Mouse (Mus musculus) MEL (cell line): ENCODE data around the gene Pde11a. TPM values are rescaled to one million over a fixed set of nuclear protein-coding genes. Genes with fewer than 3 reads are reported as not detected.

ENCODE experiments used
- DNase-seq: peaks from one replicate; pipeline ENCODE4 v3.0.0; 2011; ENCODE audit warnings: low read depth, low spot score
- H3K27ac ChIP-seq: 2 replicates; pipeline ENCODE4 v1.5.1; 2012; ENCODE audit warnings: low read depth, mild to moderate bottlenecking, control low read depth, low read length, moderate library complexity; ENCODE audit not compliant: control insufficient read depth
- H3K27me3 ChIP-seq, 2 experiments: fragments of 150-350 bp in 1 of 2; sonication (generic) in 1 of 2; 2 replicates each; pipeline ENCODE4 v1.6.1; 2012; ENCODE audit warnings: low read length in 2 of 2, mild to moderate bottlenecking in 2 of 2, improper control_type of control experiment in 1 of 2, moderate library complexity in 1 of 2; ENCODE audit not compliant: insufficient read depth in 2 of 2, control insufficient read depth in 1 of 2
- H3K36me3 ChIP-seq, 2 experiments: 2 replicates each; pipeline ENCODE4 v1.6.1; 2012 to 2014; ENCODE audit warnings: low read length in 2 of 2, improper control_type of control experiment in 1 of 2, inconsistent platforms in 1 of 2, mild to moderate bottlenecking in 1 of 2; ENCODE audit not compliant: insufficient read depth in 2 of 2, control insufficient read depth in 1 of 2
- H3K4me1 ChIP-seq, 2 experiments: fragments of 150-350 bp in 1 of 2; sonication (generic) in 1 of 2; 2 replicates each; pipeline ENCODE4 v1.6.1; 2012; ENCODE audit warnings: low read length in 2 of 2, improper control_type of control experiment in 1 of 2, mild to moderate bottlenecking in 1 of 2; ENCODE audit not compliant: insufficient read depth in 2 of 2, control insufficient read depth in 1 of 2
- H3K4me3 ChIP-seq, 2 experiments: fragments of 150-350 bp in 1 of 2; sonication (generic) in 1 of 2; 2 replicates each; pipeline ENCODE4 v1.5.1; 2012; ENCODE audit warnings: low read depth in 2 of 2, low read length in 2 of 2, mild to moderate bottlenecking in 2 of 2, moderate library complexity in 2 of 2, control low read depth in 1 of 2, improper control_type of control experiment in 1 of 2; ENCODE audit not compliant: control insufficient read depth in 1 of 2, insufficient read depth in 1 of 2
- H3K79me2 ChIP-seq: 2 replicates; pipeline ENCODE4 v1.6.1; 2012; ENCODE audit warnings: mild to moderate bottlenecking, low read length, moderate library complexity; ENCODE audit not compliant: control insufficient read depth, poor library complexity, insufficient read depth
- H3K9ac ChIP-seq: 2 replicates; pipeline ENCODE4 v1.6.1; 2012; ENCODE audit warnings: low read depth, mild to moderate bottlenecking, control low read depth, low read length, moderate library complexity; ENCODE audit not compliant: control insufficient read depth, poor library complexity, severe bottlenecking
- H3K9me3 ChIP-seq: fragments of 150-350 bp; sonication (generic); replicated peaks from 2 replicates; pipeline ENCODE4 v1.6.1; 2012; ENCODE audit warnings: mild to moderate bottlenecking, low read length, improper control_type of control experiment, moderate library complexity; ENCODE audit not compliant: insufficient read depth
- CHD1 ChIP-seq: IDR thresholded peaks from 2 replicates; pipeline ENCODE4 v1.6.1; 2012; ENCODE audit warnings: low read depth, mild to moderate bottlenecking, inconsistent platforms, low read length, improper control_type of control experiment
- CHD2 ChIP-seq: IDR thresholded peaks from 2 replicates; pipeline ENCODE4 v1.6.1; 2011; ENCODE audit warnings: low read length, improper control_type of control experiment
- ELF1 ChIP-seq: IDR thresholded peaks from 2 replicates; pipeline ENCODE4 v1.6.1; 2014; ENCODE audit warnings: low read depth, mild to moderate bottlenecking, inconsistent platforms, low read length, improper control_type of control experiment, moderate library complexity
- GATA1 ChIP-seq: IDR thresholded peaks from 2 replicates; pipeline ENCODE4 v1.6.1; 2011; ENCODE audit warnings: low read depth, low read length, improper control_type of control experiment
- JUND ChIP-seq: IDR thresholded peaks from 2 replicates; pipeline ENCODE4 v1.6.1; 2011; ENCODE audit warnings: low read depth, mild to moderate bottlenecking, improper control_type of control experiment, low read length
- KAT2A ChIP-seq: conservative IDR thresholded peaks from 2 replicates; pipeline ENCODE4 v1.6.1; 2012; ENCODE audit warnings: low read depth, low read length, improper control_type of control experiment, inconsistent platforms
- MAX ChIP-seq: IDR thresholded peaks from 2 replicates; pipeline ENCODE4 v1.6.1; 2011; ENCODE audit warnings: low read length, improper control_type of control experiment
- MEF2A ChIP-seq: IDR thresholded peaks from 2 replicates; pipeline ENCODE4 v1.6.1; 2014; ENCODE audit warnings: low read depth, mild to moderate bottlenecking, inconsistent platforms, low read length, improper control_type of control experiment; ENCODE audit not compliant: poor library complexity, insufficient replicate concordance, severe bottlenecking; ENCODE audit errors: extremely low read depth
- NELFE ChIP-seq: IDR thresholded peaks from 2 replicates; pipeline ENCODE4 v1.6.1; 2011; ENCODE audit warnings: low read depth, low read length, improper control_type of control experiment
- NRF1 ChIP-seq: IDR thresholded peaks from 2 replicates; pipeline ENCODE4 v1.6.1; 2014; ENCODE audit warnings: low read depth, mild to moderate bottlenecking, inconsistent platforms, low read length, improper control_type of control experiment, moderate library complexity; ENCODE audit not compliant: poor library complexity, insufficient read depth, severe bottlenecking
- POLR2AphosphoS2 ChIP-seq: IDR thresholded peaks from 2 replicates; pipeline ENCODE4 v1.6.1; 2011; ENCODE audit warnings: low read length, improper control_type of control experiment
- RAD21 ChIP-seq: IDR thresholded peaks from 2 replicates; pipeline ENCODE4 v1.6.1; 2011; ENCODE audit warnings: mild to moderate bottlenecking, low read depth, low read length, improper control_type of control experiment
- SMC3 ChIP-seq: IDR thresholded peaks from 2 replicates; pipeline ENCODE4 v1.6.1; 2011; ENCODE audit warnings: low read depth, low read length, improper control_type of control experiment
- TAL1 ChIP-seq: IDR thresholded peaks from 2 replicates; pipeline ENCODE4 v1.6.1; 2012; ENCODE audit warnings: mild to moderate bottlenecking, inconsistent platforms, low read length, moderate library complexity, mixed read lengths
- TBP ChIP-seq: IDR thresholded peaks from 2 replicates; pipeline ENCODE4 v1.8.0; 2011; ENCODE audit warnings: low read depth, low read length, improper control_type of control experiment
- TCF12 ChIP-seq: IDR thresholded peaks from 2 replicates; pipeline ENCODE4 v1.6.1; 2014; ENCODE audit warnings: low read depth, mild to moderate bottlenecking, inconsistent platforms, low read length, improper control_type of control experiment, moderate library complexity
- USF1 ChIP-seq: IDR thresholded peaks from 2 replicates; pipeline ENCODE4 v1.6.1; 2014; ENCODE audit warnings: low read depth, mild to moderate bottlenecking, inconsistent platforms, low read length, improper control_type of control experiment, moderate library complexity
- ZC3H11A ChIP-seq: IDR thresholded peaks from 2 replicates; pipeline ENCODE4 v1.6.1; 2012; ENCODE audit warnings: low read depth, mild to moderate bottlenecking, inconsistent platforms, low read length, improper control_type of control experiment
- ZKSCAN1 ChIP-seq: IDR thresholded peaks from 2 replicates; pipeline ENCODE4 v1.6.1; 2012; ENCODE audit warnings: low read depth, mild to moderate bottlenecking, inconsistent platforms, low read length, improper control_type of control experiment, moderate library complexity
- ZMIZ1 ChIP-seq: IDR thresholded peaks from 2 replicates; pipeline ENCODE4 v1.6.1; 2012; ENCODE audit warnings: low read depth, mild to moderate bottlenecking, inconsistent platforms, low read length, improper control_type of control experiment, moderate library complexity
- ZNF384 ChIP-seq: IDR thresholded peaks from 2 replicates; pipeline ENCODE4 v1.6.1; 2012; ENCODE audit warnings: low read depth, mild to moderate bottlenecking, inconsistent platforms, low read length, improper control_type of control experiment
- polyA plus RNA-seq, 2 experiments: library from polyadenylated mRNA; stranded (reverse) in 1 of 2; unstranded in 1 of 2; fragments of >175 nt in 1 of 2; fragments of >200 nt in 1 of 2; gene quantifications; 2 replicates each; pipeline versions ENCODE4 v1.2.1 to v1.2.4; 2012; ENCODE audit warnings: low replicate concordance in 2 of 2, low read depth in 1 of 2; ENCODE audit not compliant: insufficient read length in 2 of 2, insufficient read depth in 1 of 2, missing spikeins in 1 of 2
- total RNA-seq: library from RNA; depleted of rRNA; stranded (reverse); fragments of 300-350 nt; gene quantifications from 2 replicates; pipeline ENCODE4 v1.2.3, GENCODE M21; 2012

Gene Pde11a
- total and polyA plus RNA-seq, 3 experiments, result not detected

- no peaks in the 10 kb centered on the region for H3K9me3 ChIP-seq
- TF ChIP-seq SMC3, result no peak
- TF ChIP-seq NRF1, result no peak
- TF ChIP-seq TBP, result no peak
- no peak for TF ChIP-seq POLR2AphosphoS2
- TF ChIP-seq CHD2, result no peak
- no peak for TF ChIP-seq ZMIZ1
- TF ChIP-seq TCF12, result no peak
- no peak for TF ChIP-seq GATA1
- no peak for TF ChIP-seq MAX
- TF ChIP-seq ELF1, result no peak
- no peak for TF ChIP-seq NELFE
- TF ChIP-seq CHD1, result no peak
- TF ChIP-seq MEF2A, result no peak
- TF ChIP-seq JUND, result no peak
- TF ChIP-seq USF1, result no peak
- no peak for TF ChIP-seq ZKSCAN1
- no peak for TF ChIP-seq KAT2A
- no peak for TF ChIP-seq ZC3H11A
- TF ChIP-seq TAL1, result no peak
- H3K4me3 ChIP-seq, result no peak overlapping the region
- DNase-seq, result no peak
- no peak overlapping the region for H3K27ac ChIP-seq
- no peaks in the 10 kb centered on the region for H3K27me3 ChIP-seq
- no peaks in the 10 kb centered on the region for H3K79me2 ChIP-seq
- no peaks in the 10 kb centered on the region for H3K36me3 ChIP-seq
- no peak overlapping the region for H3K9ac ChIP-seq
- no peaks in the 10 kb centered on the region for H3K4me1 ChIP-seq
These were observed 87.2 kb downstream of the Pde11a start for GRCm38 (mm10) chr2:76251379-76251778.

GRCm38 (mm10) chr2:76248242-76248641 lies 90.3 kb downstream of the Pde11a start:
- H3K9me3 ChIP-seq, result no peaks in the 10 kb centered on the region
- no peaks in the 10 kb centered on the region for H3K4me1 ChIP-seq
- no peak for DNase-seq
- no peak overlapping the region for H3K27ac ChIP-seq
- no peak overlapping the region for H3K9ac ChIP-seq
- no peaks in the 10 kb centered on the region for H3K36me3 ChIP-seq
- no peak overlapping the region for H3K4me3 ChIP-seq
- no peak for TF ChIP-seq ZKSCAN1
- TF ChIP-seq POLR2AphosphoS2, result no peak
- no peak for TF ChIP-seq ZNF384
- TF ChIP-seq RAD21, result no peak
- TF ChIP-seq USF1, result no peak
- no peak for TF ChIP-seq JUND
- no peaks in the 10 kb centered on the region for H3K79me2 ChIP-seq
- no peaks in the 10 kb centered on the region for H3K27me3 ChIP-seq
